Mouse (Mus musculus) fat pad, adult 2 months (tissue): ENCODE results near the gene Mtmr1.

Experiments
- DNase-seq: peaks from one replicate; pipeline ENCODE4 v3.0.0-alpha.2; 2011; ENCODE audit warnings: low read depth, low spot score; ENCODE audit errors: extremely low read depth

The Mtmr1 gene

GRCm38 (mm10) chrX:71439473-71439872, 74.9 kb downstream of the Mtmr1 start:
- no peak for DNase-seq

- DNase-seq = no peak
Observed at GRCm38 (mm10) chrX:71442916-71443315, 78.4 kb downstream of the Mtmr1 start.

GRCm38 (mm10) chrX:71456078-71456737, 91.6 kb downstream of the Mtmr1 start:
- DNase-seq = no peak

- DNase-seq = no peak
Observed at GRCm38 (mm10) chrX:71464138-71464826, 99.7 kb downstream of the Mtmr1 start.

GRCm38 (mm10) chrX:71465417-71465816, 100.9 kb downstream of the Mtmr1 start:
- DNase-seq = no peak

- DNase-seq = no peak
Observed at GRCm38 (mm10) chrX:71467491-71467890, 102.9 kb downstream of the Mtmr1 start.
